Mouse (Mus musculus) liver, embryonic 11.5 days (tissue): ENCODE results near the gene Mprip. TPM values are rescaled to one million over a fixed set of nuclear protein-coding genes. Genes with fewer than 3 reads are reported as not detected.

Experiments used
- polyA plus RNA-seq: library from polyadenylated mRNA; unstranded; fragments of >200 nt; fragmentation: Nextera tagmentation; extraction: Ambion mirVana; gene quantifications from 2 replicates; pipeline ENCODE4 v1.2.1, GENCODE M21; 2014

Mprip gene
- polyA plus RNA-seq, 1 experiment from 2014 or later, result 46.7 TPM

Other genes with a start within 250 kb of the Mprip start
- gene Jmjd4, start 211.3 kb upstream of the Mprip start, polyA plus RNA-seq, result 10.8 and 12.7 TPM in 2 replicates
- gene Snap47, start 210.1 kb upstream of the Mprip start, polyA plus RNA-seq, result 57.9 and 67.4 TPM in 2 replicates
- gene Zfp867, start 188.8 kb upstream of the Mprip start, polyA plus RNA-seq, result 3.2 and 3.6 TPM in 2 replicates
- 16.8 TPM in 2 replicates for gene Zkscan17, start 134.6 kb upstream of the Mprip start, polyA plus RNA-seq
- 0.34 and 0.39 TPM in 2 replicates for gene Nlrp3, start 119.7 kb upstream of the Mprip start, polyA plus RNA-seq
- gene Olfr222, start 85.1 kb upstream of the Mprip start, polyA plus RNA-seq, result not detected in 2 replicates
- not detected in 2 replicates for gene Olfr223, start 68.0 kb upstream of the Mprip start, polyA plus RNA-seq
- 1.5 and 1.8 TPM in 2 replicates for gene Pld6, start 126.3 kb downstream of the Mprip start, polyA plus RNA-seq
- 30.1 and 33.1 TPM in 2 replicates for gene Flcn, start 148.7 kb downstream of the Mprip start, polyA plus RNA-seq
- 26.1 and 26.2 TPM in 2 replicates for gene Nt5m, start 178.1 kb downstream of the Mprip start, polyA plus RNA-seq
- 211 and 226 TPM in 2 replicates for gene Cops3, start 178.5 kb downstream of the Mprip start, polyA plus RNA-seq